In the genomic region with DNA sequence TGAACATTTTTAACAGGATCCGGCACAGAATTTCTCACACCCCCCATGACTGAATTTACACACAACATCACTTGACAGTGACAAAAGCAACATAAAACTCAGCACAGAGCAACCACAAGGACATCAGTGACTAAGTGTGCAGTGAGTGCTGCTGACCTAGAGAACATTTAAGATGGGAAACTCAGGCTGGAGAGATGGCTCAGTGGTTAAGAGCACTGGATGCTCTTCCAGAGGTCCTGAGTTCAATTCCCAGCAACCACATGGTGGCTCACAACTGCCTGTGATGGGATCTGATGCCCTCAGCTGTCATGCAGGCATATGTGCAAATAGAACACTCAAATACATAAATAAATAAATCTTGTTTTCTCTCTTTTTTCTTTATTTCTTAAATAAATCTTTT, we compare ENCODE assay signal across 10 mouse cellular contexts. TPM values are rescaled to one million over a fixed set of nuclear protein-coding genes. Genes with fewer than 3 reads are reported as not detected.
"Had no signal": no experiment of that assay in that cellular context is flagged by ENCODE, and none has a peak within 500 bp of the region (broad histone marks: within the 10 kb centered on the region; RNA-seq: fewer than 3 reads in every experiment).

No protein-coding gene starts in this region.

- DNase-seq: lung, adult 18-20 months; lung, embryonic 14.5 days; lung, postnatal 10 days; lung, postnatal 4 days; right cerebral cortex, postnatal 25 days; right cerebral cortex, postnatal 4 days; spleen, adult 18-20 months; thymus, adult 2 months; thymus, postnatal 25 days had no signal

RNA-seq across cellular contexts. Expression of gene Limch1, which starts 12.1 kb away (rescaled TPM):
- total RNA-seq: monocyte, adult 5-6 weeks had no signal

RNA-seq across cellular contexts. Expression of gene Uchl1, which starts 57.7 kb away (rescaled TPM):
- total RNA-seq: monocyte, adult 5-6 weeks had no signal
